Mouse (Mus musculus): ENCODE data around the gene Catsperg2. TPM values are rescaled to one million over a fixed set of nuclear protein-coding genes. Genes with fewer than 3 reads are reported as not detected.
"Not testable (repeated sequence)": the region's sequence is repeated elsewhere in the genome, so short reads cannot be mapped to it uniquely, and the experiment has no call there.

The Catsperg2 gene
- not detected in 2 replicates for polyA plus RNA-seq (2011; ENCODE audit: insufficient read length, low read depth, missing spikeins)

DNA sequence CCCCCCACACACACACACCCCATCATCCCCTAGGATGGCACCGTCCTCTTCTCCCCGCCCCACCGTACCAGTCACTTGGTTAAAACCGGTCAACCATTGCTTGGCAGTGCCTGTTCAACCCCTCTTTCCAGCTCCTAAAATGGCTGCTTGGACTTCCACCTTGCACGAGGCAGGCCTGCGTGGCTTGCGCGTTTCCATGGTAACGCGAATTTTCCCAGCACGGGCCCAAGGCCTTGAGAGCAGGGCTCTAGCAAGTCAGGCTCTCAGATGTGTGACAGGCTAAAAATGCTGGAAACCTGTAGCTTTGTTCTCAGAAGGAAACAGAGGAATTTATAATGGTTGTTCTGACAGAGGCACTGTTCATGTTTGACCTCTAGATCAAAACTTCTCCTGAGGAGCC is at the start of gene Catsperg2:
Gene Catsperg2, minus strand, starts transcription at position 173 of the 400 bp plus-strand sequence.
- H3K27ac ChIP-seq (ENCODE audit: insufficient read depth, low read length); H3K4me3 ChIP-seq (ENCODE audit: insufficient read depth, low read length); H3K4me1 ChIP-seq (ENCODE audit: control insufficient read depth, insufficient read depth, low read length): not testable (repeated sequence)

DNA sequence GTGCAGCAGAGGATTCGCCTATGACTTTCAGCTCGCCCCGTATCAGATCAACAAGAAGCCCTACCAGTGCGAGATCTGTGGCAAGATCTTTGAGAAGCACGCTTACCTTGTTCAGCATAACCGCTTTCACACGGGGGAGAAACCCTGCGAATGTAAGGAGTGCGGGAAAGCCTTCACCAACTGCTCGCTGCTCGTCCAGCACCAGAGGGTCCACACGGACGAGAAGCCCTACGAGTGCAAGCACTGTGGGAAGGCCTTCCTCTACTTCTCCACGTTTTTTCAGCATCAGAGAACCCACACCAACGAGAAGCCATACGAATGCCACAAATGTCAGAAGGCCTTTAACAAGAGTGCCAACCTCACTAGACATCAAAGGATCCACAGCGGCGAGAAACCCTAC is 49.7 kb upstream of the Catsperg2 start:
- Histone ChIP-seq H3K4me3 (ENCODE audit: insufficient read depth, low read length) (no peak overlapping the region), H3K4me1 (ENCODE audit: control insufficient read depth, insufficient read depth, low read length) (no peaks in the 10 kb centered on the region), H3K27ac (ENCODE audit: insufficient read depth, low read length) (no peak overlapping the region)
- no peak for TF ChIP-seq POLR2A (IDR thresholded peaks at IDR 0.05; ENCODE audit: low read depth, low read length)
- TF ChIP-seq CTCF (IDR thresholded peaks at IDR 0.05; ENCODE audit: borderline replicate concordance, insufficient read depth, low read length): no peak

DNA sequence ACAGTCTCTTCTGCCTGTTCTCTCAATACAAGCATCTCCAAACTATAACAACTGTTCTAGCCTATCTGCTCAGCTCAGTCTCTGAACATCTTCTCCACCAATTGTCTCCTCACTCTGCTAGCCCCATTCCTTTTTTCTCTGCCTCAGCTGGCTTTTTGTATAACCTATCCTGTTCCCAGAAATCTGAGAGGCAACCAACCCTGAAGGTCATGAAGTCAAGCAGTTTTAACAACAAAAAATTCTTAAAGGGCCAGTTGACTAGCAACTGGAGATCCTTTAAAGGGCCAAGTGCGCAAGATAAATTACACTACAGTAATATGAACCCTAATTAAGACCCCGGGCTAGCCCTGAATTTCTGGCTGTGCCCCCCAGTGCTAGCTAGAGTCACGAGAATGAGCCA is 47.5 kb upstream of the Catsperg2 start:
- no peaks in the 10 kb centered on the region for H3K4me1 ChIP-seq (ENCODE audit: control insufficient read depth, insufficient read depth, low read length)
- H3K4me3 ChIP-seq (ENCODE audit: insufficient read depth, low read length): no peak overlapping the region
- no peak overlapping the region for H3K27ac ChIP-seq (ENCODE audit: insufficient read depth, low read length)
- no peak for TF ChIP-seq POLR2A (IDR thresholded peaks at IDR 0.05; ENCODE audit: low read depth, low read length)
- TF ChIP-seq CTCF (IDR thresholded peaks at IDR 0.05; ENCODE audit: borderline replicate concordance, insufficient read depth, low read length): no peak

DNA sequence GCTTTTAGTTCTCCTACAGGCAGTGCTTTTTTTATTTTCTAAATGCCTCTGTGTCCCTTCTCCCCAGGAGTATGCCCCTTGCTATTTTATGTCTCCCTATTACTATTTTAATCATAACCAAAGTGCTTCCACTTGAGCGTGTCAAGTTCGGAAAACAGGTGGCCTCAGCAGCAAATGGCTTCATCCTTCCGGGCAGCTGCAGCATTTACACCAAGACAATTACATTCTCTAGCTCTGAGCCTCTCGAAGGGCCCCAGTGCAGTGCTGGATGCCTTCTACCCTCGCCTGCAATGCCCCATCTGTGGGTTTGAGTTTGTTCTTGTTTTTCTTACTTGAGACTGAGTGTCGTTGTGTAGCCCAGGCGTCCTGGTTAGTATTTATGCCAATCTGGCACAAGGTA is 46.7 kb upstream of the Catsperg2 start:
- TF ChIP-seq CTCF (IDR thresholded peaks at IDR 0.05; ENCODE audit: borderline replicate concordance, insufficient read depth, low read length) (no peak), POLR2A (IDR thresholded peaks at IDR 0.05; ENCODE audit: low read depth, low read length) (no peak)
- no peaks in the 10 kb centered on the region for H3K4me1 ChIP-seq (ENCODE audit: control insufficient read depth, insufficient read depth, low read length)
- H3K4me3 ChIP-seq (ENCODE audit: insufficient read depth, low read length): no peak overlapping the region
- H3K27ac ChIP-seq (ENCODE audit: insufficient read depth, low read length): no peak overlapping the region

DNA sequence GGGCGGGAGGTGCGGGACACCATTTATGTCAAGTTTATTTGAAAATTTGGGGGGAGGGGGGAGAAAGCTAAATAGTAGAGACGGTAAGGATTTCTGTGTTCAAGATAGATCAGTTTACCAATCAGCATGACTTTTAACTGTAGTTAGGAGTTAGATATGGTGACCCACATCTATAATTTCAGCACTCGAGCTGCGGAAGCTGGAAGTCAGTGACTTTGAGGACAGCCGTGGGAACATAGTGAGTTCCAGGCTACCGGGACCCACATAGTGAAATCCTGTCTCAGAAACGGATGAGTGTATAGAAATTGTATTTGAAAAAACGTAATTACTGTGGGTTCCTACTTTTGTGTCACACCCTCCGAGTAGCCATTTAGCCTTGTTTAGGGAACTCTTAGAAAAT is 42.1 kb upstream of the Catsperg2 start:
- Histone ChIP-seq H3K4me1 (ENCODE audit: control insufficient read depth, insufficient read depth, low read length) (no peaks in the 10 kb centered on the region), H3K27ac (ENCODE audit: insufficient read depth, low read length) (peak overlapping the region; percentile 70; the same call in 1 of the 2 replicates), H3K4me3 (ENCODE audit: insufficient read depth, low read length) (peak overlapping the region; percentile 86)
- TF ChIP-seq CTCF (IDR thresholded peaks at IDR 0.05; ENCODE audit: borderline replicate concordance, insufficient read depth, low read length): no peak
- TF ChIP-seq POLR2A (IDR thresholded peaks at IDR 0.05; ENCODE audit: low read depth, low read length): no peak

DNA sequence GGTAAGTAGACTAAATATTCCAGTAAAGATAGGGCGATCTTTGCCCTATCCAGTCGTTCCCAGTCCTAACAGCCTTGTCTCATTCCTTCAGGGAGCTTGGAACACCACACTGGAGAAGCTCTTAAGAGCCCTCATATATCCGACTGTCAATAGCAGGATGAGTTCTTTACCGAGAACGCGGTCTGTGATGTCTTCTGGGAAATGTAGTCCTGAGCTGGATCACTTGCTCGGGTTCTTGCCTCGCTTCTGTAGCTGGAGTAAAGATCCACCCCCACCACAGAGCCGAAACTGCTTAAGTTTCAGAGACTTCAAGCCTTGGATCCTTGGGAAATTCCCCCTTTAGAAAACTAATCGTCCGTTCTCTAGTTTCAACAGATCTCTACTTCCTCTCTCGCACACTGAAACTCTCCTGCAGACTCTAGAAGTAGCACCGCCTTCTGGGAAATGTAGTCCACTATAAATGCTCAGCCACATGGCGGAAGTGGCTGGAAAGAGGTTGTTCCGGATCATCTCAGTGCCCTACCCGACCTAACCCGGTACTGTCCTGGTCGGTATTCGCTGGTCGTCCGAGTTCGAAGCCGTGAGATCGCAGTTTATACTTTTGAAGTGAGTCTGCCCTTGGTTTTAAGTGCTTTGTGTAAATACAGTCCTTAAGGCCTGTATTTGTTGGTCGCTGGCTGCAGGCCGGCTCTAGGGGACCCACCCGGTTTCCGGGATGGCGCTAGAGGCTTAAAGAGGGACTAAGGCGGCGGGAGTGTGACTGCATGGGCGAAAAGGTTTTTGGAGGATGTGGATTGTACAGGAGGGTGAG is 41.5 kb upstream of the Catsperg2 start, which contains the start of gene Zfp84:
Gene Zfp84, plus strand, starts transcription at position 463 of the 811 bp plus-strand sequence.
- Histone ChIP-seq H3K27ac (ENCODE audit: insufficient read depth, low read length) (peak within 1 kb of the TSS; percentile 99), H3K4me3 (ENCODE audit: insufficient read depth, low read length) (peak within 1 kb of the TSS; percentile 86), H3K4me1 (ENCODE audit: control insufficient read depth, insufficient read depth, low read length) (no peaks in the 10 kb centered on the region)
- TF ChIP-seq CTCF (IDR thresholded peaks at IDR 0.05; ENCODE audit: borderline replicate concordance, insufficient read depth, low read length) (no peak), POLR2A (IDR thresholded peaks at IDR 0.05; ENCODE audit: low read depth, low read length) (peak; percentile 89)

DNA sequence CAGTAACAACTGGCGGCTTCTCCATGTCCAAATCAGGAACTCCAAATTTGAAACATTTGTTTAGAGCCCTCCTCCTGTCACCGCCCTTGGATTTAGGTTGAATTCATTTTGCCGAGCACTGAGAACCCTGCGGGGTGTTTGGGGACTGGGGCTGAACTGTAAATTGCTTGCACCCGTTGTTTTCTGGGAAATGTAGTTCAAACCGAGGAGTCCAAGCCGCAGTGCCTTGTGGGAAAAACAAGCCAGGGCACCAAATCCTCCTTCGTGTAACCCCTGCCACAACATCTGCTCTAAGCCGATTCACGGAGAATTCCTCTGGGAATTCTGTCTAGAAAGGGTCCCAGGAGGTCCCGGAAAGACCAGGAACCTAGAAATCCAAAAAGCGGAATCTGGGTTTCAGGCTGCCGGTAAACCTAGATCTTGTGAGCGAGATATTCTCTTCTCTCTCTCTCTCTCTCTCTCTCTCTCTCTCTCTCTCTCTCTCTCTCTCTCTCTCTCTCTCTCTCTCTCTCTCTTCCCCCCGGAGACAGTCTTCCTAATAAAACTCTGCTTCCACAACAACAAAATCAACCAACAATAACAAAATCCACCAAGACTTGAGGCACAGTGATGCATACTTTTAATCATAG is 40.3 kb upstream of the Catsperg2 start:
- peak overlapping the region; percentile 76 for H3K27ac ChIP-seq (ENCODE audit: insufficient read depth, low read length)
- H3K4me1 ChIP-seq (ENCODE audit: control insufficient read depth, insufficient read depth, low read length): no peaks in the 10 kb centered on the region
- TF ChIP-seq CTCF (IDR thresholded peaks at IDR 0.05; ENCODE audit: borderline replicate concordance, insufficient read depth, low read length) (no peak), POLR2A (IDR thresholded peaks at IDR 0.05; ENCODE audit: low read depth, low read length) (no peak; the same call in 1 of the 2 replicates)
- peak overlapping the region; percentile 60 for H3K4me3 ChIP-seq (ENCODE audit: insufficient read depth, low read length)

DNA sequence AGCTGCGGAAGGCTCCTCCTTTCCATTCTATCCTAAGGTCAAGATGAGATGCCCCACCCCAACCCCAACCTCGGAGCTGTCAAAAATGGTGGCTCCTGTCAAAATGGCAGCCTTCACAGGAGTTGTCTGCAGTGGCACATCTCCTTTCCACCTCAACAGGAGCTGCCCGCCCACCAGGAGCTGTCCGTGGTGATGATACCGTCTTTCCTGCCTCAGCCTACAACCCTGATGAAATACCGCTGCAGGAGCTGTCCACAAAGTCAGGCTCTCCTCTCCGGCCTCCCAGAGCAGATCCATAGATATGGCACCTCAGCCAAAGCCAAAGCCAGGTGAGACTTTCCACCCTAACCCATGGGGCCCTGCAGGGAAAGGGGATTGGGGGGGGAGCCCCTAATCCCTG is 37.9 kb upstream of the Catsperg2 start:
- TF ChIP-seq CTCF (IDR thresholded peaks at IDR 0.05; ENCODE audit: borderline replicate concordance, insufficient read depth, low read length): no peak
- TF ChIP-seq POLR2A (IDR thresholded peaks at IDR 0.05; ENCODE audit: low read depth, low read length): no peak
- Histone ChIP-seq H3K4me1 (ENCODE audit: control insufficient read depth, insufficient read depth, low read length) (no peaks in the 10 kb centered on the region), H3K4me3 (ENCODE audit: insufficient read depth, low read length) (no peak overlapping the region), H3K27ac (ENCODE audit: insufficient read depth, low read length) (no peak overlapping the region)

DNA sequence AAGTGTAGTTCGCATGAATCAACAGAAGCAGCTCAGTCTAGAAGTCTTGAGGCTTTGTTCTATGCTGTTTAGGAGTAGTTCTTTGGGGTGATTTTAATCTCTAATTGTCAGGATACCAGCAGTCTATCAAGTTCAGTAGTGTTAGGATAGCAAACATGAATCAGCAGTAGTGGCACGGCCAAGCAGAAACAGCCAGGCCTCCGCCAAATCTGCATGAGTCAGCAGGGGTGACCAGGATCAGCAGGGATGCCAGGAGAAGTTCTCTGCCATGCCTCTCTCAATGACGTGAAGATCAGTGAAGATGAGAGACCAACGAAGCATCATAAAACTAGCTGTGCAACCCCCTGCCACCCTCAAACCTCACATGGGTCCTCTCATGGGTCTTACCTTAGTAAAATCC is 33.6 kb upstream of the Catsperg2 start:
- H3K4me1 ChIP-seq (ENCODE audit: control insufficient read depth, insufficient read depth, low read length): no peaks in the 10 kb centered on the region
- no peak overlapping the region for H3K27ac ChIP-seq (ENCODE audit: insufficient read depth, low read length)
- TF ChIP-seq CTCF (IDR thresholded peaks at IDR 0.05; ENCODE audit: borderline replicate concordance, insufficient read depth, low read length) (no peak), POLR2A (IDR thresholded peaks at IDR 0.05; ENCODE audit: low read depth, low read length) (no peak)
- H3K4me3 ChIP-seq (ENCODE audit: insufficient read depth, low read length): no peak overlapping the region

DNA sequence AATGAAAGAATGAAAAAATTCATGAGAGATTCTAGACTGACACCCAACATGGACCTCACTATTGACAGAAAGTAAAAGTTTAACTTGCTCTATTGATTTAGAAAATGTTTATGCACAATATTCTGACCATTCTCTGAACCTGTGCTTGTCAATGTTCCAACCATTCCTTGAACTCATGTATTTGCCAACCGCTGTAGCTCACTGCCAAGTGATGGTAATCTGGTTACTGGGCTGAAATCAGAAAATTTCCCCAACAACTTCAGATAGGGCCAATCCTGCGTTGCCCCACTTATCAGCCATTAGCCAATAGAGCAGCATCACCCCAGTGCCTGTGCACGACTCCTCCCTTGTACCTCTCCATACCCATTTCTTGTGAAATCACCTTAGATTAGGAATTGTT is 15.4 kb upstream of the Catsperg2 start:
- no peak overlapping the region for H3K27ac ChIP-seq (ENCODE audit: insufficient read depth, low read length)
- H3K4me1 ChIP-seq (ENCODE audit: control insufficient read depth, insufficient read depth, low read length): no peaks in the 10 kb centered on the region
- TF ChIP-seq POLR2A (IDR thresholded peaks at IDR 0.05; ENCODE audit: low read depth, low read length) (no peak), CTCF (IDR thresholded peaks at IDR 0.05; ENCODE audit: borderline replicate concordance, insufficient read depth, low read length) (no peak)
- no peak overlapping the region for H3K4me3 ChIP-seq (ENCODE audit: insufficient read depth, low read length)
